Mouse (Mus musculus) kidney, adult 9 months (tissue): ENCODE measurements at regions not wholly inside any gene's neighbourhood (a gene's known extent, or its start where the extent isn't known, plus 50 kb on each side); places are given as distances from the start of the nearest gene placed in this dataset.

Experiments
- DNase-seq: peaks from one replicate; pipeline ENCODE4 v3.0.0; 2022

- peak; percentile 22 for DNase-seq
Measured at GRCm38 (mm10) chr6:84514623-84515022, 79.1 kb downstream of the Cyp26b1 start.

GRCm38 (mm10) chr6:84508598-84508997, 85.1 kb downstream of the Cyp26b1 start:
- DNase-seq = no peak

GRCm38 (mm10) chr6:84506675-84507074, 87.0 kb downstream of the Cyp26b1 start:
- peak; percentile 8 for DNase-seq

- no peak for DNase-seq
Measured at GRCm38 (mm10) chr6:84500255-84500886, 93.3 kb downstream of the Cyp26b1 start.

GRCm38 (mm10) chr6:84498076-84498475, 95.6 kb downstream of the Cyp26b1 start:
- no peak for DNase-seq

- DNase-seq = no peak
Measured at GRCm38 (mm10) chr6:84493676-84494075, 100.0 kb downstream of the Cyp26b1 start.

- DNase-seq = peak; percentile 3
Measured at GRCm38 (mm10) chr6:84493169-84493568, 100.5 kb downstream of the Cyp26b1 start.

- DNase-seq = no peak
Measured at GRCm38 (mm10) chr6:84492594-84492993, 101.1 kb downstream of the Cyp26b1 start.

- DNase-seq = no peak
Measured at GRCm38 (mm10) chr6:84491106-84491505, 102.6 kb downstream of the Cyp26b1 start.

- no peak for DNase-seq
Measured at GRCm38 (mm10) chr6:84481205-84481604, 112.5 kb downstream of the Cyp26b1 start.

GRCm38 (mm10) chr6:84477072-84477471, 116.6 kb downstream of the Cyp26b1 start:
- no peak for DNase-seq

- peak; percentile 14 for DNase-seq
Measured at GRCm38 (mm10) chr6:84476466-84476865, 117.2 kb downstream of the Cyp26b1 start.

- no peak for DNase-seq
Measured at GRCm38 (mm10) chr6:84474835-84475234, 118.9 kb downstream of the Cyp26b1 start.

GRCm38 (mm10) chr6:84473171-84473570, 120.5 kb downstream of the Cyp26b1 start:
- DNase-seq = no peak

- DNase-seq = no peak
Measured at GRCm38 (mm10) chr6:84472287-84472686, 121.4 kb downstream of the Cyp26b1 start.

GRCm38 (mm10) chr6:84467319-84467718, 126.4 kb downstream of the Cyp26b1 start:
- no peak for DNase-seq

- DNase-seq = no peak
Measured at GRCm38 (mm10) chr6:84466223-84466622, 127.5 kb downstream of the Cyp26b1 start.

- no peak for DNase-seq
Measured at GRCm38 (mm10) chr6:84465596-84465995, 128.1 kb downstream of the Cyp26b1 start.

- no peak for DNase-seq
Measured at GRCm38 (mm10) chr6:84463592-84464367, 129.9 kb downstream of the Cyp26b1 start.

- DNase-seq = no peak
Measured at GRCm38 (mm10) chr6:84456803-84457202, 136.9 kb downstream of the Cyp26b1 start.

- no peak for DNase-seq
Measured at GRCm38 (mm10) chr6:84445093-84445492, 148.6 kb downstream of the Cyp26b1 start.

GRCm38 (mm10) chr6:84442667-84443066, 151.0 kb downstream of the Cyp26b1 start:
- no peak for DNase-seq

- no peak for DNase-seq
Measured at GRCm38 (mm10) chr6:84441721-84442480, 151.8 kb downstream of the Cyp26b1 start.

- DNase-seq = no peak
Measured at GRCm38 (mm10) chr6:84436716-84437115, 157.0 kb downstream of the Cyp26b1 start.
